Mouse (Mus musculus) MEL (cell line): ENCODE results near the gene Prox1. TPM values are rescaled to one million over a fixed set of nuclear protein-coding genes. Genes with fewer than 3 reads are reported as not detected.

Source experiments
- DNase-seq: peaks from one replicate; pipeline ENCODE4 v3.0.0; 2011; ENCODE audit warnings: low read depth, low spot score
- H3K27ac ChIP-seq: 2 replicates; pipeline ENCODE4 v1.5.1; 2012; ENCODE audit warnings: low read depth, mild to moderate bottlenecking, control low read depth, low read length, moderate library complexity; ENCODE audit not compliant: control insufficient read depth
- H3K27me3 ChIP-seq, 2 experiments: fragments of 150-350 bp in 1 of 2; sonication (generic) in 1 of 2; 2 replicates each; pipeline ENCODE4 v1.6.1; 2012; ENCODE audit warnings: low read length in 2 of 2, mild to moderate bottlenecking in 2 of 2, improper control_type of control experiment in 1 of 2, moderate library complexity in 1 of 2; ENCODE audit not compliant: insufficient read depth in 2 of 2, control insufficient read depth in 1 of 2
- H3K36me3 ChIP-seq, 2 experiments: 2 replicates each; pipeline ENCODE4 v1.6.1; 2012 to 2014; ENCODE audit warnings: low read length in 2 of 2, improper control_type of control experiment in 1 of 2, inconsistent platforms in 1 of 2, mild to moderate bottlenecking in 1 of 2; ENCODE audit not compliant: insufficient read depth in 2 of 2, control insufficient read depth in 1 of 2
- H3K4me1 ChIP-seq, 2 experiments: fragments of 150-350 bp in 1 of 2; sonication (generic) in 1 of 2; 2 replicates each; pipeline ENCODE4 v1.6.1; 2012; ENCODE audit warnings: low read length in 2 of 2, improper control_type of control experiment in 1 of 2, mild to moderate bottlenecking in 1 of 2; ENCODE audit not compliant: insufficient read depth in 2 of 2, control insufficient read depth in 1 of 2
- H3K4me3 ChIP-seq, 2 experiments: fragments of 150-350 bp in 1 of 2; sonication (generic) in 1 of 2; 2 replicates each; pipeline ENCODE4 v1.5.1; 2012; ENCODE audit warnings: low read depth in 2 of 2, low read length in 2 of 2, mild to moderate bottlenecking in 2 of 2, moderate library complexity in 2 of 2, control low read depth in 1 of 2, improper control_type of control experiment in 1 of 2; ENCODE audit not compliant: control insufficient read depth in 1 of 2, insufficient read depth in 1 of 2
- H3K79me2 ChIP-seq: 2 replicates; pipeline ENCODE4 v1.6.1; 2012; ENCODE audit warnings: mild to moderate bottlenecking, low read length, moderate library complexity; ENCODE audit not compliant: control insufficient read depth, poor library complexity, insufficient read depth
- H3K9ac ChIP-seq: 2 replicates; pipeline ENCODE4 v1.6.1; 2012; ENCODE audit warnings: low read depth, mild to moderate bottlenecking, control low read depth, low read length, moderate library complexity; ENCODE audit not compliant: control insufficient read depth, poor library complexity, severe bottlenecking
- H3K9me3 ChIP-seq: fragments of 150-350 bp; sonication (generic); replicated peaks from 2 replicates; pipeline ENCODE4 v1.6.1; 2012; ENCODE audit warnings: mild to moderate bottlenecking, low read length, improper control_type of control experiment, moderate library complexity; ENCODE audit not compliant: insufficient read depth
- CHD1 ChIP-seq: IDR thresholded peaks from 2 replicates; pipeline ENCODE4 v1.6.1; 2012; ENCODE audit warnings: low read depth, mild to moderate bottlenecking, inconsistent platforms, low read length, improper control_type of control experiment
- E2F4 ChIP-seq: IDR thresholded peaks from 2 replicates; pipeline ENCODE4 v1.6.1; 2011; ENCODE audit warnings: low read depth, low read length, improper control_type of control experiment, borderline replicate concordance
- ELF1 ChIP-seq: IDR thresholded peaks from 2 replicates; pipeline ENCODE4 v1.6.1; 2014; ENCODE audit warnings: low read depth, mild to moderate bottlenecking, inconsistent platforms, low read length, improper control_type of control experiment, moderate library complexity
- EP300 ChIP-seq, 2 experiments: IDR thresholded peaks; 2 replicates each; pipeline ENCODE4 v1.6.1; 2011; ENCODE audit warnings: improper control_type of control experiment in 2 of 2, low read length in 2 of 2, low read depth in 1 of 2, mild to moderate bottlenecking in 1 of 2
- GABPA ChIP-seq: IDR thresholded peaks from 2 replicates; pipeline ENCODE4 v1.6.1; 2012; ENCODE audit warnings: low read depth, mild to moderate bottlenecking, inconsistent platforms, low read length, improper control_type of control experiment, moderate library complexity
- MAFK ChIP-seq: IDR thresholded peaks from 2 replicates; pipeline ENCODE4 v1.6.1; 2011; ENCODE audit warnings: low read depth, mild to moderate bottlenecking, low read length, improper control_type of control experiment, borderline replicate concordance
- MAZ ChIP-seq: IDR thresholded peaks from 2 replicates; pipeline ENCODE4 v1.6.1; 2012; ENCODE audit warnings: low read depth, mild to moderate bottlenecking, inconsistent platforms, low read length, improper control_type of control experiment
- MXI1 ChIP-seq: IDR thresholded peaks from 2 replicates; pipeline ENCODE4 v1.6.1; 2011; ENCODE audit warnings: mild to moderate bottlenecking, low read depth, low read length, improper control_type of control experiment
- MYB ChIP-seq: IDR thresholded peaks from 2 replicates; pipeline ENCODE4 v1.6.1; 2011; ENCODE audit warnings: mild to moderate bottlenecking, low read depth, low read length, improper control_type of control experiment
- MYC ChIP-seq: IDR thresholded peaks from 2 replicates; pipeline ENCODE4 v1.6.1; 2011; ENCODE audit warnings: low read depth, mild to moderate bottlenecking, low read length, improper control_type of control experiment, moderate library complexity
- NRF1 ChIP-seq: IDR thresholded peaks from 2 replicates; pipeline ENCODE4 v1.6.1; 2014; ENCODE audit warnings: low read depth, mild to moderate bottlenecking, inconsistent platforms, low read length, improper control_type of control experiment, moderate library complexity; ENCODE audit not compliant: poor library complexity, insufficient read depth, severe bottlenecking
- POLR2A ChIP-seq, 2 experiments: IDR thresholded peaks; 2 replicates each; pipeline ENCODE4 v1.6.1; 2011 to 2012; ENCODE audit warnings: low read length in 2 of 2, mild to moderate bottlenecking in 2 of 2, control low read depth in 1 of 2, improper control_type of control experiment in 1 of 2, low read depth in 1 of 2, moderate library complexity in 1 of 2; ENCODE audit not compliant: control insufficient read depth in 1 of 2, insufficient read depth in 1 of 2, poor library complexity in 1 of 2
- RAD21 ChIP-seq: IDR thresholded peaks from 2 replicates; pipeline ENCODE4 v1.6.1; 2011; ENCODE audit warnings: mild to moderate bottlenecking, low read depth, low read length, improper control_type of control experiment
- SIN3A ChIP-seq: IDR thresholded peaks from 2 replicates; pipeline ENCODE4 v1.6.1; 2012; ENCODE audit warnings: low read length, improper control_type of control experiment, inconsistent platforms
- UBTF ChIP-seq: IDR thresholded peaks from 2 replicates; pipeline ENCODE4 v1.6.1; 2012; ENCODE audit warnings: low read depth, mild to moderate bottlenecking, inconsistent platforms, low read length, improper control_type of control experiment, moderate library complexity, borderline replicate concordance; ENCODE audit not compliant: insufficient read depth
- USF1 ChIP-seq: IDR thresholded peaks from 2 replicates; pipeline ENCODE4 v1.6.1; 2014; ENCODE audit warnings: low read depth, mild to moderate bottlenecking, inconsistent platforms, low read length, improper control_type of control experiment, moderate library complexity
- ZC3H11A ChIP-seq: IDR thresholded peaks from 2 replicates; pipeline ENCODE4 v1.6.1; 2012; ENCODE audit warnings: low read depth, mild to moderate bottlenecking, inconsistent platforms, low read length, improper control_type of control experiment
- ZKSCAN1 ChIP-seq: IDR thresholded peaks from 2 replicates; pipeline ENCODE4 v1.6.1; 2012; ENCODE audit warnings: low read depth, mild to moderate bottlenecking, inconsistent platforms, low read length, improper control_type of control experiment, moderate library complexity
- ZMIZ1 ChIP-seq: IDR thresholded peaks from 2 replicates; pipeline ENCODE4 v1.6.1; 2012; ENCODE audit warnings: low read depth, mild to moderate bottlenecking, inconsistent platforms, low read length, improper control_type of control experiment, moderate library complexity
- ZNF384 ChIP-seq: IDR thresholded peaks from 2 replicates; pipeline ENCODE4 v1.6.1; 2012; ENCODE audit warnings: low read depth, mild to moderate bottlenecking, inconsistent platforms, low read length, improper control_type of control experiment
- polyA plus RNA-seq, 2 experiments: library from polyadenylated mRNA; stranded (reverse) in 1 of 2; unstranded in 1 of 2; fragments of >175 nt in 1 of 2; fragments of >200 nt in 1 of 2; gene quantifications; 2 replicates each; pipeline versions ENCODE4 v1.2.1 to v1.2.4; 2012; ENCODE audit warnings: low replicate concordance in 2 of 2, low read depth in 1 of 2; ENCODE audit not compliant: insufficient read length in 2 of 2, insufficient read depth in 1 of 2, missing spikeins in 1 of 2
- total RNA-seq: library from RNA; depleted of rRNA; stranded (reverse); fragments of 300-350 nt; gene quantifications from 2 replicates; pipeline ENCODE4 v1.2.3, GENCODE M21; 2012

Gene Prox1
- total and polyA plus RNA-seq, 3 experiments: not detected

DNA sequence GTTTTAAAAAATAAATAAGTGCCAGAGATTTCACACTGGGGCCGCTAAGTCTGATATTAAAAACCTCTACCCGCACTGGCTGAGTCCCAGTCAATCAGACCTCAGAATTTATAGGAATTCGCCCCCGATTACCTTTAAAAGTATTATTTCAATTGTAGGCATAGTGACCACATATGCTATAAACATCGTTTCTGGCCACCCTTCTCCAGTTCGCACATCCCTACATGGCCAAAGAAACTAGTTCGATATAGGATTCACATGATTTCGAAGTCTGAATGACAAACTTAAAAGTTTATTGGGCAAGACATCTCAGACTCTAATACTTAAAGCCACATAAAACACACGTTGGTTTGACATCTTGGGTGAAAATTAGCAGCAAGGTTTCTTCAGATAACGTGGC lies 827 bp upstream of the Prox1 start:
- H3K9me3 ChIP-seq: no peaks in the 10 kb centered on the region
- no peaks in the 10 kb centered on the region for H3K27me3 ChIP-seq
- no peak overlapping the region for H3K27ac ChIP-seq
- H3K79me2 ChIP-seq: no peaks in the 10 kb centered on the region
- TF ChIP-seq MYC (no peak), MXI1 (no peak), POLR2A (IDR thresholded peaks at IDR 0.05; ENCODE audit: control insufficient read depth in 1 of 2, insufficient read depth in 1 of 2, low read depth in 1 of 2, low read length in 2 of 2, poor library complexity in 1 of 2) (no peak), E2F4 (no peak), MAZ (no peak), MYB (no peak), ZC3H11A (no peak), ZMIZ1 (no peak), ELF1 (no peak), NRF1 (no peak), CHD1 (no peak), GABPA (no peak), MAFK (no peak), ZNF384 (no peak), UBTF (no peak), EP300 (IDR thresholded peaks at IDR 0.05; ENCODE audit: low read depth in 1 of 2, low read length in 2 of 2) (no peak), RAD21 (no peak)
- no peaks in the 10 kb centered on the region for H3K4me1 ChIP-seq
- no peaks in the 10 kb centered on the region for H3K36me3 ChIP-seq
- H3K4me3 ChIP-seq: no peak overlapping the region
- no peak overlapping the region for H3K9ac ChIP-seq
- no peak for DNase-seq

DNA sequence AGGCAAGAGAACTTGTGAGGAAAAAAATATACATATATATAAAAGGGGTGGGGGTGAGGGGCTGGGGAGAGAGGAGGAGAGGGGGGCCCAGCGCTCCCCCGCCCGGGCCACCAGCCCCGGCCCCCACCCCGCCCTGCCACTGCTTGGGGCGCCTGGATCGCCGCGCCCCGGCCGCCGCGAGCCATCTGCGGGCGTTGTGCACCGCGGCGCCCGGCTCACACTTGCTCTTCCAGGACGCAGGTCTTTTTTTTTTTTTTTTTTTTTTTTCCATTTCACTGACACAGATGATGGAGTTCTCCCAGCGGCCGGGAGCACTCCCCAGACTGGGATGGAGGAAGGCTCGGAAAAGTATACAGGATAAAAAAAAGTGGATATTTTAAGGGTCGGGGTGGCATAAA lies 304 bp upstream of the Prox1 start:
- no peak for TF ChIP-seq USF1
- no peak for TF ChIP-seq SIN3A
- no peak for TF ChIP-seq ELF1
- TF ChIP-seq ZKSCAN1: no peak
- Histone ChIP-seq H3K4me3 (no peak overlapping the region), H3K27ac (no peak overlapping the region), H3K36me3 (no peaks in the 10 kb centered on the region), H3K79me2 (no peaks in the 10 kb centered on the region), H3K27me3 (no peaks in the 10 kb centered on the region), H3K4me1 (no peaks in the 10 kb centered on the region), H3K9me3 (no peaks in the 10 kb centered on the region), H3K9ac (no peak overlapping the region)
- no peak for DNase-seq
